Mouse (Mus musculus) gastrocnemius, adult 2 months (tissue): ENCODE data around the gene Lrp2. TPM values are rescaled to one million over a fixed set of nuclear protein-coding genes. Genes with fewer than 3 reads are reported as not detected.

Experiments used
- DNase-seq: peaks from one replicate; pipeline ENCODE4 v3.0.0; 2022
- H3K27ac ChIP-seq: fragments of 200-600 bp; 2 replicates; pipeline ENCODE4 v1.8.1; 2022; ENCODE audit warnings: mild to moderate bottlenecking
- H3K4me3 ChIP-seq: fragments of 200-600 bp; 2 replicates; pipeline ENCODE4 v1.8.1; 2022; ENCODE audit warnings: mild to moderate bottlenecking, moderate library complexity
- CTCF ChIP-seq: fragments of 200-600 bp; IDR thresholded peaks from 2 replicates; pipeline ENCODE4 v1.8.1; 2022; ENCODE audit warnings: antibody characterized with exemption, mild to moderate bottlenecking, moderate library complexity
- intact Hi-C: fragments of 180-260 bp; cut with DNase I; formaldehyde crosslinking; loops from one replicate; pipeline ENCODE4 v1.15.1; 2025
- long read RNA-seq, 2 experiments: library from polyadenylated mRNA; stranded (forward); transcript quantifications; one replicate each; pipeline ENCODE4 v2.0.0; 2021
- total RNA-seq, 2 experiments: library from RNA; stranded (reverse); gene quantifications; 2 replicates each; pipeline ENCODE4 v1.2.3; 2021

Gene Lrp2
- total RNA-seq = not detected
- long read RNA-seq, experiment 1 = 0 reads
- long read RNA-seq, experiment 2 = 0 reads

DNA sequence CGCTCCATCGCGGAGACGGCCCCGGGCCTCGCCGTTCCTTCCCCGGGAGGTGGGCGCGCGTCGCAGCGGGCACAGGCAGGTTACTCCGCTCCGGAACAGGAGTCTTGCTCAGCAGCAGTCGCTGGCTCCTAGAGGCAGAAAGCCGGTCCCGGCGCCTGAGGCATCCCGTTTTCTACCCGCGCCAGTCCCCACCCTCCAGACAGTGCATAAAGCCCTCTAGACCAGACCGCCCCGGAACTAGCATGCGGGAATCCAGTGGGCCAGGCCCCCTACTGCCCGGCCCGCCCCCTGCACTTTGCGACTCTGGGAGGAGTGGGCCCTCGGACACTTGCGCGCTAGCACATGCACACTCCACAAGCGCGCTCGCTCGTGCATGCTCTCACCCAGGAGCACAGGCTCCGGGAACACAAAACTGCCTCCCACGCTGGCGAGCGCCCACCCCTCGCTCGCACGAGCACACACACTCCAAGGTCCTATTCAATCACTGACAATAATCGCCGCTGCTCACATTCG, at the start of gene Lrp2:
Gene Lrp2, minus strand, starts transcription at position 180 of the 513 bp plus-strand sequence.
- Histone ChIP-seq H3K27ac (no peak within 1 kb of the TSS), H3K4me3 (peak within 1 kb of the TSS; percentile 71)
- intact Hi-C loops = no loop called here
- TF ChIP-seq CTCF = no peak
- peak; percentile 30 for DNase-seq

DNA sequence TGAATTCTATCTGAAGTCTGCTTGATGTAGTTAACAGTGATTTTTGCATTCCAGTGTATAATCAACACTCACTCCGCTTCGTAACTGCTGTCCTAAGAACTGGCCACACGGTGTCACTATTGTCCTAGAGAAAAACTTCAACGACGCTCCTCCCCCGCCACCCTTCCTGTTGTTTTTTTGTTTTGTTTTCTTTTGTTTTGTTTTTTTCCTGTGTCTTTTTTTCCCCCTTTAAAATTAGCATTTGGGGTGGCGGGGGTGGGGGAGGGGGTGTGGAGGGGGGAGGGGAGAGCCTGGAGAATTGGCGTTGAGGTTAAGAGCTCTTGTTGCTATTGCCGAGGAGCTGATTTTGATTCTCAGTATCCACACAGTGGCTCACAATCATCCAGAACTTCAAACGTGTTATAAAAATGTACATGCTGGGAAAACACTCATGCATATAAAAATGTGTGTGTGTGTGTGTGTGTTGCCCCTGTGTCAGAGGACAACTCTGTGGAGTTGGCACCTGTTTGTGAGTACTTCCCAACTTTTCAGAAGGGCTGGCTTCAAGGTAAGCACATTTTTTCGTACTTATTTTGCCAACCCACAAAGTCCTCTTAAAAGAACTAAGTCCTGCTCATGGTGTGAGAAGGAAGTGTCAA, 49.3 kb upstream of the Lrp2 start:
- peak overlapping the region; percentile 69 for H3K27ac ChIP-seq
- TF ChIP-seq CTCF = peak; percentile 83
- H3K4me3 ChIP-seq = peak overlapping the region; percentile 72
- intact Hi-C loops = loop anchor here (2.0 kb wide), 2 partner anchors 40 to 144 kb away; no protein-coding TSS in a partner anchor
- DNase-seq = peak; percentile 42

DNA sequence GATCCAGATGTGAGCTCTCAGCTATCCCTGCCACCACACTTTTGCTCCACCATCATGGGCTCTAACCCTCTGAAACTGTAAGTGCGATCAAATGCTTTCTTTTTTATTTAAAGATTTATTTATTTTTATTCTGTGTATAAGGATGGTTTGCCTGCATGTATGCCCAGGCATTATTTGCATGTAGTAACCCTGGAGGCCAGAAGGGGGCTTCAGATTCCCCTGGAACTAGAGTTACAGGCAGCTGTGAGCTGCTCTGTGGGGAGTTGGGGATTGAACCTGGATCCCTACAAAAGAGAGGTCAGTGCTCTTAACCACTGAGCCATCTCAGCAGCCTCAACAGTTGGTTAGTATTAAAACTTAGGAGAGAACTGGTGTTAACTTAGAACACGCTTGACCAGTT, 45.6 kb upstream of the Lrp2 start:
- TF ChIP-seq CTCF = peak; percentile 48
- H3K4me3 ChIP-seq = no peak overlapping the region
- DNase-seq = no peak
- intact Hi-C loops = no loop called here
- no peak overlapping the region for H3K27ac ChIP-seq

DNA sequence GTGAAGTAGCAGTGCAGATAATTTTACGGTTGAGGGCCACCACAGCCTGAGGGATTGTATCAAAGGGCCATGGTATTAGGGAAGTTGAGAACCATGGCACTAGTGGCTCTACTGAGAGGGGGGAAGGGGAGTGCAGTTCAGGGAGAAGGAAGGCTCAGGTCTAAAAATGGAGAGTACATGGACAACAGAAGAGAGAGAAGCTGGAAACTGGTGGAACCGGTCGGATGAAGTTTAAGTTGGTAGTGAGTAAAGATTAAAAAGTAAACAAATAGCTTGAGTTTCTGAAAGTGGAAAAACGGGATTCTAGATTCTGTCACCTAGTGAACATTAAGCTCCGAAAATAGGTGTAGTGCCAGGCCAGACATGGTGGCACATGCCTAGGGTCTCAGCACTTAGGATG, 44.9 kb upstream of the Lrp2 start:
- intact Hi-C loops = no loop called here
- Histone ChIP-seq H3K4me3 (no peak overlapping the region), H3K27ac (no peak overlapping the region)
- DNase-seq = no peak
- no peak for TF ChIP-seq CTCF

DNA sequence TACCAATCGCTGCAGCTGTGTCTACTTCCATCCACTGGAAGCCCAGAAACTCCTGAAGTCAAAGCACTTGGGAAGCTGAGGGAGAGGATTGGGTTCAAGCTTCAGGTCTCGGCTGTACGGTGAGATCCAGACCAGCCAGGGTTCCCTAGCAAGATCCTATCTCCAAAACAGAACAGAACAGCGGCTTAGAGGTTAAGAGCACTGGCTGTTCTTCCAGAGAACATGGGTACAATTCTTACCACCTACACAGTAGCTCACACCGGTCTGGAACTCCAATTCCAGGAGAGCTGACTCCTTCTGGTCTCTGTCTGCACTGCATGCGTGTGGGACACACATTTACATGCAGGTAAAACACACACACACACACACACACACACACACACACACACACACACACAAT, 44.0 kb upstream of the Lrp2 start:
- no peak overlapping the region for H3K4me3 ChIP-seq
- intact Hi-C loops = no loop called here
- H3K27ac ChIP-seq = no peak overlapping the region
- no peak for TF ChIP-seq CTCF
- no peak for DNase-seq

DNA sequence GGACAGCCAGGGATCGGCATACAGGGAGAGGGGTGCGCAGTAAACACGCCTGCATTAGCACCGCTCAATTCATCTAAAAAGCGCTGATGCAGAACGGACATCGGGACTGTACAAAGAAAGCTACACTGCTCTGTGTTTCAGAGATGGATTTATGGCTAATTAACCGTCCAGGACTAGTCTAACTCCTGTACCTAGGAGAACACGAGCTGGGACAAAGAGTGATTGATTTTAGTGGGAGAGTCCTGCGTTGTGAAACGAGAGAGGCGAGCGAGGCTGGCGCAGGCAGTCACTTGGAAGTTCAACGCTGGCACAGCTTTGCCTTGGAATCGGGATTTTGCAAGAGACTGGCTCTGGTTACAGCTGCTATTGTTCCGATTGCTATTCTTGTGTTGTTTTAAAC, 43.4 kb upstream of the Lrp2 start:
- Histone ChIP-seq H3K4me3 (no peak overlapping the region), H3K27ac (no peak overlapping the region)
- DNase-seq = no peak
- no peak for TF ChIP-seq CTCF
- intact Hi-C loops = no loop called here

DNA sequence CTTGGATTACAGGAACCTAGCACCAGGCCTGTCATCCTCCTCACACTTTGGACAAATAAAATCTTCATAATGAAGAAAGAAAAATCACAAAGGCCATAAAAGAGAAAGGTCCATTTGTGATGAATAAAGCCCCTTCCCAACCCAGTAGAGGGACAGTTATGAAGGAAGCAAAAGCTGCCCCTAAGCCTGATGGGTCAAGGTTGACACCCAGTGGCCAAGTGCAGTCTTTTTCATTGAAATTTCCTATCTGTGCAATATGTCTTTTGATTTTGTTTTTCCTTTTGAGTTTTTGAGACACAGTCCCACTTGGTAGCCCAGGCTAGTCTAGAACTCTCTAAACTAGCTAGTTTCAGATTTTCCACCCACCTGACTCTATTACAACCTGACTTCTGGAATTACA, 33.4 kb upstream of the Lrp2 start:
- TF ChIP-seq CTCF = no peak
- Histone ChIP-seq H3K27ac (no peak overlapping the region), H3K4me3 (no peak overlapping the region)
- no peak for DNase-seq
- intact Hi-C loops = no loop called here

DNA sequence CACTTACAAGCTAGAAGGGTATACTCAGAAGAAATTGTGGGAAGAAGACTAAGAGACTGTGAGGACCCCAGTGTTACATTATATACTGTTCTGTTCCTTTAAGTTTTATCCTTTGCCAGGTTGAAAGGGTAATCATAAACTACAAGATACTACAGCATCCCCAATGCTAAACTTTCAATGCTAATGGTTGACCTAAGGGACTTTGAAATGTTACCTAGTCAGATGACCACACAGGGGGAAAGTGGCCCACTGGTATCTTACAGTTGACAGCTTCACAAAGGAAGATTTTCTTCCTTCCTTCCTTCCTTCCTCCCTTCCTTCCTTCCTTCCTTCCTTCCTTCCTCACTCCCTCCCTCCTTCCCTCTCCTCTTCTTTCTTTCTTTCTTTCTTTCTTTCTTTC, 32.5 kb upstream of the Lrp2 start:
- TF ChIP-seq CTCF = no peak
- no peak for DNase-seq
- H3K27ac ChIP-seq = no peak overlapping the region
- no peak overlapping the region for H3K4me3 ChIP-seq
- intact Hi-C loops = no loop called here

DNA sequence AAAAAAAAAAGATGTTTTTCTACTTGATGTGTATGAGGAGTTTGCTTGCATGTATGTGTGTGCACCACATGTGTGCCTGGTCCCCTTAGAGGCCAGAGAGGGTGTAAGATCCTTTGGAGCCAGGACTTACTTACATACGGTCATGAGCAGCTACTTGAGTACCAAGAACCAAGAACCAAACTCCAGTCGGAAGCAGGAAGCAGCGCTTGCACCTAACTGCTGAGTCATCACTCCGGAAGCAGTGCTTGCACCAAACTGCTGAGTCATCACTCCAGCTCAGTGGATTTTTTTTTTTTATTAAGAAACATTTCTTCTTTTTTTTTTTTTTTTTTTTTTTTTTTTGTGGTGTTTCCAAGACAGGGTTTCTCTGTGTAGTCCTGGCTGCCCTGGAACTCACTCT, 27.4 kb upstream of the Lrp2 start:
- intact Hi-C loops = no loop called here
- no peak for DNase-seq
- TF ChIP-seq CTCF = no peak
- Histone ChIP-seq H3K4me3 (no peak overlapping the region), H3K27ac (no peak overlapping the region)

DNA sequence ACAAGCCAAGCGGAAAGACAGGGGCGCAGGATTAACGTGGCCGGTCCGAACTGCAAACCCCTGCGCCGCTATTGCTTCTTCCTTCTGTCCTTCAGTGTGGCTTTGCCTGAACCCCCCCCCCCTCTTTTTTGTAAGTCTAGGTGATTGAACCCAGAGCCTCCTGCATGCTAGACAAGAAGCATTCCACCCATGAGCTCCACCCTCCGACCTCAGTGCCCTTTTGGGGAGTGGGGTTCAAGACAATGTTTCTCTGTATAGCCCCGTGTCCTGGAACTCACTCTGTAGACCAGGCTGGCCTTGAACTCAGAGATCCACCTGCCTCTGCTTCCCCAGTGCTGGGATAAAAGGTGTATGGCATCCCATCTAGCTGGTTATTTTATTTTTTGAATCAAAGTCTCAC, 26.9 kb upstream of the Lrp2 start:
- no peak for TF ChIP-seq CTCF
- intact Hi-C loops = no loop called here
- no peak for DNase-seq
- Histone ChIP-seq H3K27ac (no peak overlapping the region), H3K4me3 (no peak overlapping the region)

DNA sequence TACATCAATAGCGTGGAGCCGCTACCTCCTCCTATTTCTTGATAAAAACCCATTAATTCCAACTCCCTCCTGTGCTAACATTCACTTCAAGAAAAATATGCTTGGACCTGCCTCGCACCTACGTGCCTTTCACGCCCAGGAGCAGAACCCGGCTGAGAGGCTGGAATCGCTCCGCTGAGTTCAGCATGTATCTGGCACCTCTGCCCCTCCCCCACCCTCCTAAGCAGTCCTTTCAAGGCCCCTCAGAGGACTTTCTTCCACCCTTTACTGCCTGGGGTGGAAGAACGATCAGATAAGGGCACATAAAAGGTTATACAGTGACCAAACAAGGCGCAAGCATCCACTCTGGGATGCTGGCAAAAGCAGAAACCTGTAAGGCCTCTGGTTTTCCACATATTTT, 26.4 kb upstream of the Lrp2 start:
- DNase-seq = no peak
- intact Hi-C loops = no loop called here
- no peak for TF ChIP-seq CTCF
- Histone ChIP-seq H3K27ac (no peak overlapping the region), H3K4me3 (no peak overlapping the region)

DNA sequence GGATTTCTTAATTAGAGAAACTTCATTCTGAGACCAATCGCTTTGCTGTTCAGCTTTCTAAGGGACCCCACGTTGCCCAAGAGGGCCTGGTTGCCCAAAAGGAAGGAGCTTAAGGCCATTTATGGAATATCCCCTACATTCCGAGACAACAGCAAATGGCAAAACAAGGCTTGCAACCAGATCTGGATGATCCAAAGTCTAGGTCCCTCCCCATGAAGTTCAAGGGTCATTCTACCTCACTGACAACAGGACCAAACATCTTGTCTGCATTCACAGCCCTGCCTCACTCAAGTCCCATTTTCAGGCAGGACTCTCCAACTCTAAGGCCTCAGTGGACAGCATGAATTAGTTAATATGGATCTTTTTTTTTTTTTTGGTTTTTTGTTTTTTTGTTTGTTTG, 20.8 kb upstream of the Lrp2 start:
- no peak for DNase-seq
- no peak for TF ChIP-seq CTCF
- Histone ChIP-seq H3K4me3 (no peak overlapping the region), H3K27ac (no peak overlapping the region)
- intact Hi-C loops = no loop called here

DNA sequence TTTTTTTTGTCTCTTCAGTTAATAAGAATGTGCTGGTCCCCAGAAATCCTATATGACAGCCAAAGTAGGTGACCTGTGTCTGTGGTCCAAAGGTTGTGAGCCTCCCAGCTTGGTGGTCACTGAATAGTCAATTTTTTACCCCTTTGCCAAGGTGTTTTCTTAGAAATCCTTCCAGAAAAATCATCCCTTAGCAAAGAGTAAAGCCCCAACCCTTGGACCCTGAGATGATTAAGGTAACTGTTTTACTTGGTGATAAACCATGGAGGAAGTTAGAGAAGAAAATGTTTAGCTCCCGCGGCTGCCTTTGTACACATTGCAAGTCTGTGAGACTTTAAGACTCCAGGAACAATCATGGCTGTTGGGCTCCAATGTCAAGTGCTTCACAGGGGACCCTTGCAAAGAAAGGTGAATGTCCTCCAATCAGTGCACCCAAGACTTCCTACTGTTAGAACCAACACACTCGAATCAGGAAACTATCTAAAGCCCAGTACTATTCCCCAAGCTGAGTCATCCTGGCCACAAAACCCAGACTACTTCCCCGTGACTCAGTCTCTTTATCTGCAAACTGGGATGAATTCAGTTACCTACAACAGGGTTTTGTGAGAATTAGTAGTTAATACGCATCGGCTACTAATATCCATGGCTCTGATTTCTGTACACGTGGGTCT, 18.0 kb upstream of the Lrp2 start:
- no peak for DNase-seq
- intact Hi-C loops = no loop called here
- TF ChIP-seq CTCF = no peak
- H3K4me3 ChIP-seq = no peak overlapping the region
- H3K27ac ChIP-seq = no peak overlapping the region

DNA sequence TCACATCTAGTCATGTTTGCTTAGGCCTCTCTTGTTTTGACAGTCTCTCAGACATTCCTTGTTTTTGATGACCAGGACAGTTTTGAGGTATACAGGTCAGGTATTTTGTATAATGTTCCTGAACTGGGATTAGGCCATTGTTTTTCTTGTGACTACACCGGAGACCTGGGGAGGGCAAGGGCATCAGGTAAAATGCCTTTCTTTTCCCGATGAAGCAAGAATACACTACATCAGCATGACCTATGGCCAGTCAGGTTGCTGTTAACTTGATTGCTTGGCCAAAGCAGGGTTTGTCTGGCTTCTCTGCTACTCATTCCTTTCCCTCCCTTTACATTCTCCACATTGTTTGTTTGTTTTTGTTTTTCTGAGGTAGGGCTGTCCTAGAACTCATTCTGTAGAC, 7.3 kb upstream of the Lrp2 start:
- H3K27ac ChIP-seq = no peak overlapping the region
- TF ChIP-seq CTCF = no peak
- intact Hi-C loops = no loop called here
- no peak overlapping the region for H3K4me3 ChIP-seq
- DNase-seq = no peak
